Mouse (Mus musculus) spleen, postnatal 0 days (tissue): ENCODE data around the gene Wnt2b. TPM values are rescaled to one million over a fixed set of nuclear protein-coding genes. Genes with fewer than 3 reads are reported as not detected.

Experiments
- polyA plus RNA-seq: library from polyadenylated mRNA; unstranded; fragments of >200 nt; fragmentation: Nextera tagmentation; extraction: Ambion mirVana; gene quantifications from 2 replicates; pipeline ENCODE4 v1.2.1, GENCODE M21; 2015

Gene Wnt2b
- 0.78 and 1.2 TPM in 2 replicates for polyA plus RNA-seq

DNA sequence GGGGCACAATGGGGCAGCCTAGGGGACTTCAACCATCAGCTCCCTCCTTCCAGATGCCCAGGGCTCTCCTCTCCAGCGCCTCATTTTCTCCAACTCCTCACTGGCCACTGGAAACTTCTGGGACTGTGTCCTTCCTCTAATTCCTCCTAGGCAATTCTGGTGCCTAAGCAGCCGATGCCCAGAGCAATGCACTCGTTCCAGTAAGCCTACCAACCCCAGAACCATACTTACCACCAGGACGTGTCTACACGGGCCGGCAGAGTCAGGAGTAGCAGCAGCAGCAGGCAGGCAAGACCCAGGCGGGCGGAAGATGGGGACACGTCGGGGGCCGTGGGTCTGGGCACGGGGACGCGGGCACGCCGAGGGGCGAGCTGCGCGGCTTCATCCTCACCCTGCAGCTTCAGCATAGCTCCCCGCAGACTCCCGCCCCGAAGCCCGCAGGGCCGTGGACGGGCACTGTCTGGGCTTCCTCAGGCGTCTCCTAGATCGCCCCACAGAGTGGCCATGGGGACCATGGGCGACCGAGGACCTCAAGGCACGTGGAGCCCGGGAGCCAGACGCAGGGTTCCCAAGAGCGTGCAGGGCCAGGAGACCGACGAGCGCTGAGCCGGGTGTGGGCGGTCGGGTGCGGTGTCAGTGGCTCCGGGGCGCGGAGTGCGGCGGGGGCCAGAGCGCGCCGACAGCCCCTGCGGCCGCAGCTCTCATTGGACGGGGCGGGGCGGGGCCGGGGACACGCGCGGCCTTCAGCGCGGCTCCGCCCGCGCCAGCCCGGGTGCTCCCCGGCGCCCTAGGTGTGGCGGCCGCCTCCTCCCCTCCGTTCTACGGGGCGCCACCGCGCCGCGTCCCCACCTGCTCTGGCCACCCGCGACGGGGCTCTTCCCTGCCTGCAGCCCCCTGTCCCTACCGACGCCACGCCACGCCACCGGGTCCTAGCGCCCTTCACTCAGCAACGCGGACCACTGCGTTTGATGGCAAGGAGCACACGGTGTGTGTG lies at the start of gene Wnt2b:
Gene Wnt2b (minus strand): TSS at position 856 of the 994 bp plus-strand sequence.

Other genes starting within 250 kb of the Wnt2b start
- gene Ppm1j, start 180.9 kb downstream of the Wnt2b start, polyA plus RNA-seq: 0.65 and 1.2 TPM in 2 replicates
- 0.04 TPM in 1 of 2 replicates, not detected in the other for gene Fam19a3, start 180.1 kb downstream of the Wnt2b start, polyA plus RNA-seq
- 40.1 and 46.6 TPM in 2 replicates for gene Rhoc, start 173.5 kb downstream of the Wnt2b start, polyA plus RNA-seq
- 17.1 and 24.0 TPM in 2 replicates for gene Mov10, start 143.4 kb downstream of the Wnt2b start, polyA plus RNA-seq
- 14.2 and 15.1 TPM in 2 replicates for gene St7l, start 97.9 kb downstream of the Wnt2b start, polyA plus RNA-seq
- gene Capza1, start 97.4 kb downstream of the Wnt2b start, polyA plus RNA-seq: 101 and 118 TPM in 2 replicates
- 2.9 and 4.6 TPM in 2 replicates for gene Cttnbp2nl, start 91.2 kb upstream of the Wnt2b start, polyA plus RNA-seq
- not detected in 2 replicates for gene 4930564D02Rik, start 104.9 kb upstream of the Wnt2b start, polyA plus RNA-seq